Mouse (Mus musculus) right cerebral cortex, postnatal 4 days (tissue): ENCODE results near the gene Pcx.
A peak's percentile ranks its signal among the peaks of the same experiment; 100 is the strongest.

Experiments used
- DNase-seq: peaks from one replicate; pipeline ENCODE4 v3.0.0-alpha.2; 2022

Pcx gene

DNA sequence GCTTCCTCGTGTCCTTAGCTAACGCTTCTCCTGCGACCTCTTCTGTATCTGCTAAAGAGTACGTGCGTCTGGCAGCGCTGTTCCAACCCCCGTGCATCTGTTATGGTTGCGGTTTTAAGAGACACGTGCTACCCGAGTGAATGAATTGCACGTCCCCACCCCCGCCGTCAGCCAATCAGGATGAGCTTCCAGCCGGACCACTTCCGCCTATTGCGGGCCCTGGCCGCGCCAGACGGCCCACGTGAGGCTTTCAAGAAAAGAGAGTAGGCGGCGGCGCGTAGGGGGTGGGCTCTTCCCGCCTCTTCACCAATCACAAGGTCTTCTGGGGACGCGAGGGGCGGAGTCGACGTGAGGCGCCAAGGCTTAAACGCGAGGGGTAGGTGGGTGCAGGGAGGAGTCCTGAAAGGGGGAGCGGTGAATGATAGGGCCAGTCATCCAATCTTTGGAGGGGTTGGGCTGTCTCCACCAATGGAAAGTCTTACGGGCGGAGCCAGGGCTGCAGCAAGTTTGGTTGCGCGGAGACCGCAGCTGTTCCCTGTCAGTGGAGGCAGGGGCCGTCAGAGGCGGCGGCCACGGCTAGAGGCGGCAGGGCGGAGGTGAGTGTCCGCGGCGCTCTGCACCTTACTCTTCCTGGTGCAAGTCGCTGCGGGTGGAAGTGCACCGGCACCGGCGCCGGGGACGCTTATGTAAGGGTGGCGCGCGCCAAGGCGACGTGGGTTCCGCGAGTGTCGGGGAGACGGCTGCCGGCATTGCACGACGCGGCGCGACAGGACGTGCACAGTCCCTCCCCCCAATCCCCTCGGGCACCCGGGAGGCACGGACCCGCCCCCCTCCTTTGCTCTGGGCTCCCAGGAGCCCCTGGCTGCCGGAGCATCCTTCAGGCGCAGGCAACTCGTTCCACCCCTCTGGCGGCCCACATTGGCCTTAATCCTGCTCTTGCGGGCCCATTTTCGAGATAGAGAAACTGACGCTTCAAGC lies at the start of gene Pcx:
Pcx (plus strand) TSS at position 487 of the 978 bp plus-strand sequence.
- peak; percentile 96 for DNase-seq

DNA sequence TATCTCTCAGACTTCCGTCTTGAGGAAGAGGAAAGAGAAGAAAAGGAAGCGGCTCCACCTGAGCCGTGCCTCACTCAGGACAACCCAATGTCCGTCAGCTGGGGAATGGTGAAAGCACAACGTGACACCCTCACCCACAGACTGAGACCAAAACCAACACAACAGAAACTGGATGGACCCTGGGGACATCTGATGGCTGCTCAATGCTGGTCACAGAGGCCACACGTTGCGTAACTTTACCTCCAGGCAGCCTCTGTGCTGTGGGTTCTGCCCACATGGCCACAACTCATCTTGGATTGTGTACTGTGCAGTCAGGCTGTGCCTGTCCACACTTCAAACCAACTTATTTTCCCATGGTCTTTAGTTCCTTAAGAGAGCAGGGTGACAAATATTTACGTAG lies 48.3 kb upstream of the Pcx start:
- DNase-seq, result no peak

DNA sequence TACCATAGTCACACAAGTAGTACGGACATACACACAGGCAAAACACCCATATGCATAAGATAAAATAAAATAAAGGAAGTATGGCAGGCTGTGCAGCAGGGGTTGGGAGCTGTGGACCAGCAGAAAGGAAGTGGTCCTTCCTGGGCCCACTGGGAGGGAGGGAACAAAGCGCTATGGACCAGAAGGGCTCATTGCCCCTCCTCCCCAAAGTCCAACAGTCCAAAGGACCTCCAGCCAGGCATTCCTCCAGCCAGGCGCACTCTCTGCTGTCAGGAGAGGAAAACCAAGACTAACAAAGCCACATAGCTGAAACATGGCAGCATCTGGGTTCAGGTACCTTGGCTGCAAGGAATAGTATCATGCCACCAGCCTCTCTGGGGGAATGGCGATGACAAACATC lies 45.6 kb upstream of the Pcx start:
- DNase-seq, result no peak

DNA sequence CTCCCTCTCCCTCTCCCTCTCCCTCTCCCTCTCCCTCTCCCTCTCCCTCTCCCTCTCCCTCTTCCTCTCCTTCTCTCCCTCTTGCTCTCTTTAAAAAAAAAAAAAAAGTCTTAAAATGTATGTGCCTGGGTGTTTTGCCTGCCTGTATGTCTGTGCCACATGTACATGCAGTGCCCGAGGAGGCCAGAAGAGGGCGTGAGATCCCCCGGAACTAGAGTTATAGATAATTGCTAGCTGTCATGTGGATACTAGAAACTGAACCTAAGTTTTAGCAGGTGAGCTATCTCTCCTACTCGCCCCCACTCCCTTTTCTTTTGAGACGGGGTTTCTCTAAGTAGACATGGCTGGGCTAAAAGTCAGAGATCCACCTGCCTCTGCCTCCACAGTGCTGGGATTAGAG lies 41.9 kb upstream of the Pcx start:
- no peak for DNase-seq

DNA sequence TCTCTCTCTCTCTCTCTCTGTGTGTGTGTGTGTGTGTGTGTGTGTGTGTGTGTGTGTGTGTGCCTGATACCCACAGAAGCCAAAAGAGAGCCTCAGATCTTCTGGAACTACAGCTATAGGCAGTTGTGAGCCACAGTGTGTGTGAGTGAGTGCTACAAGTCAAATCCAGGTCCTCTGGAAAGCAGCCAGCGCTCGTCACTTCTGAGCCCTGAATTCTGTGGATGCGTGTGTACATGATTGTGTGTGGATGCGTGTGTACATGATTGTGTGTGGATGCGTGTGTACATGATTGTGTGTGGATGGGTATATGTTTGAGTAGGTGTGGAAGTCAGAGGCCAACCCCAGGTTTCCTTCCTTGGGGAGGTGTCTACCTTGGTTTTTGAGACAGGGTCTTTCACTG lies 36.7 kb upstream of the Pcx start:
- DNase-seq, result no peak

DNA sequence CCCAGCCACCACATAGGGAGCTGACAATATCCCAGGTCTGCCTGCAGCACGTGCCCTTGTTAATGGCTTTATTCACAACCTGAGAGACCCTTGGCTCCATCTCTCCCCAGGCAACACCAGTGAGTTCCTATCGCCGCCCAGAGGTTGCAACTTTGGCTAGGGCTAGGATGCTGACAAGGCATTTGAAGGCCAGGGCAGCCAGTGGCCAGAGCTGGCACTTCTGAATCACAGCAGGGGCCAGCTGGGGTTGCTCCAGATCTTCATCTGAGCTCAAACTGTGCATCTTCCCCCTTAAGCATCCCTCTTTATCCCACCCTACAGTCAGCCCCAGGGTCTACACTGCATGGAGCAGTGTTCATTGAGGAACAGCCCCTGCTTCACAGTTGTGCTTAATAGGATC lies 35.5 kb upstream of the Pcx start:
- DNase-seq, result no peak

DNA sequence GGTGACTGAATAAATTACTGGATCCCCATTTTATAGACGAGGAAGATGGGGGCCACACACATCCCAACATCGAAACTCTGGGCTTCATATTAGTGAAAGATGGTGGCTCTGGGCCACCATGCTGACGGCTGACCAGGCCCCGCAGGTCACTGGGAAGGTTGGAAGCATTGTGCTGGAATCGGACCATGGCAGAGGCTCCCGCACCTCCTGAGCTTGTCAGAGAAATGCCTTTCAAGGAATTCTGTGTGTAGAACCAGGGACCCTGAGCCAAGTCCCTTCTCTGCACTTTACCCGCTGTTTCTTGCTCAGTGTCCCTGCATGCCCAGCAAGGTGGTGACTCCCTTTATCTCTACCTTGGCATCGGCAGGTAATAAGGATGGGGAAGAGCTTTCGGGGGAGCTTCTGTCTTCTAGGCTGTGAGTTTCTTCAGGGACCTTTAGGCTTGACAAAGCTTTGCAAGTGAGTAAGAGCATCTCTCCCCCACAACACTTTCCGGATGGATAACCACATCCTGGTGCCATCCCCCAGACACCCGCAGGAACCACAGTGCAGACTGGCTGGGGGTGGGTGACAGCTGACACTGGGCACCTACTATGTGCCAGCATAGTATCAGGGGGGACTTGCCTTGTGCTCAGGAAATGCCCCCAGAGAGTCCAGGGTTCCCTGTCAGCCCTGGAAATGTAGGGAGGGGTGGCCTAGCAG lies 34.9 kb upstream of the Pcx start:
- no peak for DNase-seq

DNA sequence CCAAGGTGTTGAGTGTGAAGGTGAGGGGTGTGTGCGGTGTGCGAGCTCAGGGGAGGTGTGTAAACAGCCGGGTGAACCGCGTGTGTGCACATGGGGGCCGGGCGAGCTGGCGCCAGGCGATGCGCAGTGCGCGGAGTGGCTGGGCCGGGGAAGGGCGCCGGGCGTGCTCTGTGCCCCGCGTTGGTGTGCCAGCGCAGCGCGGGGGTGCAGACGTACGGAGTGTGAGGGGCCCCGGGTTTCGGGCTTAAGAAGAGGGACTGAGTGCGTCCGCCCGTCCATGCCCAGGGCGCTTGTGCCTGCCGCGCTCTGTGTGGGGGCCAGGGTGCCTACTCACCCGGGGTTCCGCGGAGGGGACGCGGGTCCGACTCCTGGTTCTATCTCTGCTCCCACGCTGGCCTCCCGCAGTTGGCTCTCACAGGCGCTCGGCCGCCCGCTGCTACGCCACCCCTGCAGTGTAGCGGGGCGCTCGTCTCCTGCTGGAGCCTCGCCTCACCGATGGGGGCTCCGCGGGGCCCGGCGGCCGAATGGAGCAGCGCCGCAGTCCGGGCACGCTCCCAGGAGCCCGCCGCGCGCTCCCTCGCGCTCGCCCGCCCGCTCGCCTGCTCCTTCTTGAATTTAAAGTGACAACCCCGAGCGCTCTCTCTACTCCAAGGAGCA lies 33.5 kb upstream of the Pcx start:
- DNase-seq, result peak; percentile 62

DNA sequence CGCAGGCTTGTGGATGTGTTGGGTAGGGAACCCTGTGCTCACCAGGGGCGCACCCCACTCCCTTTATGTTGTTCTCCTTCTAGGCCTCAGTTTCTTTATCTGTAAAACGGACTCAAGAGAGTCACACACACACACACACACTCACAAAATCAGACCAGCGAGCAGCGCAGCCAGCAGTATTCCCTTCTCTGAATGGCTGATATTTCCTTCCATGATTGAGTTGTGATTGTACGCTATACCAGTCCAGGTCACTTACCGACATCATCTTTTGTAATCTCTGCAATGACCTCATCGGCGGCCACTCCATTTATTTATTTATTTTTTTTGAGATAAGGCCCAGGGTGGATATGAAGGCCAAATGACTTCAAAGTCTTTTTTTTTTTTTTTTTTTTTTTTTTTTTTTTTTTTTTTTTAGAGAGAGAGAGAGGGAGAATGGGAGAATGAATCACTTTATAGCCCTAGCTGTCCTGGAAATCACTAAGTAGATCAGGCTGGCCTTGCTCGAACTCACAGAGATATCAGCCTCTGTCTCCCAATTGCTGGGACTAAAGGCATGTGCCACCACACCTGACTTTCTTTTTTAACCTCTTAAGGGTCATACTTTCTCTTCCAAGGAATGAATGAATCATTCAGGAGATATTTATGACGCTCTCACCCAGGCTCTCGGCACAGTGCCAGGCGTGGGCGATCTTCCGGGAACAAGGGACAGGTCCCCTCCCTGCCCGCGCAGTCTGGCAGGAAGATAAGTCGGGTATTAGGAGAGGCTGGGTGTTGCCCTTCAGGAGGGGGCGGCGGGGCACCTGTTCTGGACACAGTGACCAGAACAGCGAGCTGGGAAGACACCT lies 32.7 kb upstream of the Pcx start, which contains the start of gene Syt12:
Syt12 (minus strand) TSS at position 103 of the 845 bp plus-strand sequence.
- no peak for DNase-seq

DNA sequence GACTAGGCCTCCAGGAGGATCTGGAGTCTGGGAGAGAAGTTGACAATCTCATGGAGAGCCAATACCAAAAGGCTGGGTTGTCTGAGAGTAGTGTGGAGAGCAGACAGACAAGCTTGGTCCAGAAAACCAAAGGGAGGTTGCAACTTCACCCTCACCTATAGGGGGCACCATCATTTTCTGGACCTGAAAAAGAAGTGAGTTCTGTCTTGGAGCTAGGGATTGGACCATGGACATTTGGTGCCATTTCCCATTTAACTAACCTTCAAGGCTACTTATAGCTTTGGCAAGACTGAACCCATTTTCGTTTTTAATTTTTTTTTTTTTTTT lies 32.1 kb upstream of the Pcx start:
- DNase-seq, result no peak

DNA sequence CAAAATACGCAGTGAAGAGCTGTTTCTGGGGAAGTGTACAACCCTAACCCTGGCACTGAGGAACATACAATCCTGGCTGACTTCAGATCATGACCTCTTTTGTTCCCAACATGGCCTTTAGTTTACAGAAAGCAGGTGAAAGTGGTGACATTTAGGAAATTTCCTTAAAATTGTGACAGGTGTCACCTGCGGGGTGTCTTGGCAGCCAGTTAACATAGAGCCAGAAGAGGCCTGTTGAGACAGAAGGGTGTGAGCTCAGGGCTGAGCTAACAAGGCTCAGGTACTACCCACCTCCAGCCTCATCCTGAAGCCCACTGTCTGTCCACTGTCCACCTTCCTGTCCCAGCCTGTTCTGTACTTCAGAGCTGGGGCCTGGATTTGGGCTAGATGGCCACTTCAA lies 30.2 kb upstream of the Pcx start:
- DNase-seq, result no peak

DNA sequence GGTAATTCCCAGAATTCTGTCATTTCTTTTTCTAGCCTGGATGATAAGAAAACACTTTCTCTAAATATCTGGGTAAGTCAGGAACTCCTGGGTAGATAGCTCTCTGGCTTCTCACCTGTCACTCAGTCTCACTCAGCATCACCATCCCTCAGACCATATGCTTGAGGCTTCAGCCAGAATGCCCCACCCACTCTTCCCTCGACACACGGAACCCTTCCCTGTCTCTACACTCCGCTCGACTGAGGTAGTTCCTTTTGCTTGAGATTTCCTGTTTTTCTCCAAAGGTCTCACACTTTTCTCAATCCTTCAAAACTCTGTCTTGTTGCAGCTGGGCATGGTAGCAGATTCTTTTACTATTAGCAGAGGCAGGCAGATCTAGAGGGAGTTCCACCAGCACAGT lies 28.9 kb upstream of the Pcx start:
- no peak for DNase-seq

DNA sequence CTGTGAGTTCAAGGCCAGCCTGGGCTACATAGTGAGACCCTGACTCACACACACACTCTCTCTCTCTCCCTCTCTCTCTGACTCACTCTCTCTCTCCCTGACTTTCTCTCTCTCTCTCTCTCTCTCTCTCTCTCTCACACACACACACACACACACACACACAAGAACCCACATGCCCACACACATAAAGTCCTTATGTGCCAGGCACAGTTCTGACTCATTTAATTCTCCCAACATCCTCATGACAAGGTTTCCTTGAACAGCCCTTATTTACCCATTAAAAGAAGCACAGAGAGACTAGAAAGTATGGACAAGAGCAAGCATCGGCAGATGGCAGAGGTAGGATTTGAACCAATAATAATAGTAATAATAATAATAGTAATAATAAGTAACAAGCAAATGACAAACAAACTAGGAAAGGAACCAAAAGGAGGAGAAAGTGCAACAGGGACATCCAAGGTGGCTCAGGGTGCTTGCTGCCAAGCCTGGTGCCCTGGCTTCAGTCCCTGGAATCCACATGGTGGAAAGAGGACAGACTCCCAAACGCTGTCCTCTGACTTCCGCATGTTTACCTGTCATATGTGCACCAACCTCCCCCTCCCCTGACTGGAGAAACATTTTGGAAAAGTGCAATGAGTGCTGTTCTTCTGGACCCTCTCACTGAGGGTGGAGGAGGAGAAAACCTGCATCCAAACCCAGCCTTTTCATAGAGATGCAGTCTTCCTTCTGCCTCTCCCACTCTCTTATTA lies 28.0 kb upstream of the Pcx start:
- no peak for DNase-seq

DNA sequence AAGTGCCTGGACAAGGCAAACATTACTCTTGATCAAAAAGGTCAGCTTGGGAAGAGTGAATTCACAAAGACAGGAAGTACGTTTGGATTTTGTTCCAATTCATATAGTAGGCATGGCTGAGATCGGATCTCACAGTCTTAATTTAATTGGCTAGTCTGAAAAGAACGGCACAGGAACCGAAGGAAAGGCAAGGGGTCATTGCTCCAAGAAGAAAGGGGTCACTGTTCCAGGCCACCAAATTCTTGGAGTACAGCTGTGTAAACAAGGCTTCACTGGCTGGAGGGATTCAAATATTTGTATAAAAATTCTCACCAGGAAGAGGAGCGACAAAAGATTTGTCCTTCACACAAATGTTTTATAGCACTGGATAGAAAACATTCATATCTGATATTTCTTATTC lies 25.3 kb upstream of the Pcx start:
- no peak for DNase-seq

DNA sequence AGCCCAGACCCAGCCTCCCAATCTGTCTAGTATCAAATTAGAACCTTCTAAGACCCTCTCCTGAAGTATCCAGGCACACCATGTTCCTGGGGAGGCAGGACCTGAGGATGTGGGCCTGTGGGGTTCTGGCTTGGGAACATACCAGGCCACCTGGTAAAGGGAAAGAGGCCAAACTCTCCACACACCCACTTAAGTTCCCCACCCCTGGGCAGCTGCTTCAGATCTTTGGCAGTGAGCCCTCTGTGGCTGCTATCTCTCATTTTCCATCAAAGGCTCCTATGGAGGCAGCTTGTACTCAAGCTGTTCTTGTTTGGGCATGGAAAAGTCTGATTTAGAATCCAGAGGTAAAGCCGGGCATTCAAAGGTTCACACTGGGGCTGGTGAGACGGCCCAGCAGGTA lies 22.4 kb upstream of the Pcx start:
- no peak for DNase-seq

DNA sequence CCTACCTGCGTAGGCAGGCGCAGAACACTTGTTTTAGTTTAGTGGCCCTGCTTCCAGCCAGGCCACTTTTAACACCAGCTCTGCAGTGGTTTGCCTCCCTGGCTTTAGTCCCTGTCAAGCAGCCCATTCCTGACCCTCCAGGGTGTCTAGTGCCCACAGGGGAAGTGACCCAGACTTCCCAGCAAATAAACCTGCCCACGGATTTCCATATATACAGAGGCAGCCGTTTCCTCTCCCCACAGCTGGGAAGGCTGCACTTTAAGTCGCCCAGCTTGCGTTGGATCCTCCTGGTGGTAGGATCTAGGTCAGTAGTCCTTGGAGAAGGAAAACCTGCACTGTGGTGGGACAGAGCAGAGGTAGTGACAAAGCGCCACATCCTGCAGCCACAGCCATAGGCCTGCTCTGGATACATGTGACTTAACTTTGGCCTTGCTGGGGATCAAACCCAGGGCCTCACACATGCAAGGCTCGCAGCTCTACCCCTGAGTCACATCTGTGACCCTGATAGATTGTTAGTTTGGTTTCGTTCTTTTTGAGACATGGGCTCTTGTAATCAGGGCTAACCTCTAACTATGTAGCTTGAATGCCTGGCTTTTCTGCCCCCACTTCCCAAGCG lies 19.1 kb upstream of the Pcx start:
- DNase-seq, result no peak

DNA sequence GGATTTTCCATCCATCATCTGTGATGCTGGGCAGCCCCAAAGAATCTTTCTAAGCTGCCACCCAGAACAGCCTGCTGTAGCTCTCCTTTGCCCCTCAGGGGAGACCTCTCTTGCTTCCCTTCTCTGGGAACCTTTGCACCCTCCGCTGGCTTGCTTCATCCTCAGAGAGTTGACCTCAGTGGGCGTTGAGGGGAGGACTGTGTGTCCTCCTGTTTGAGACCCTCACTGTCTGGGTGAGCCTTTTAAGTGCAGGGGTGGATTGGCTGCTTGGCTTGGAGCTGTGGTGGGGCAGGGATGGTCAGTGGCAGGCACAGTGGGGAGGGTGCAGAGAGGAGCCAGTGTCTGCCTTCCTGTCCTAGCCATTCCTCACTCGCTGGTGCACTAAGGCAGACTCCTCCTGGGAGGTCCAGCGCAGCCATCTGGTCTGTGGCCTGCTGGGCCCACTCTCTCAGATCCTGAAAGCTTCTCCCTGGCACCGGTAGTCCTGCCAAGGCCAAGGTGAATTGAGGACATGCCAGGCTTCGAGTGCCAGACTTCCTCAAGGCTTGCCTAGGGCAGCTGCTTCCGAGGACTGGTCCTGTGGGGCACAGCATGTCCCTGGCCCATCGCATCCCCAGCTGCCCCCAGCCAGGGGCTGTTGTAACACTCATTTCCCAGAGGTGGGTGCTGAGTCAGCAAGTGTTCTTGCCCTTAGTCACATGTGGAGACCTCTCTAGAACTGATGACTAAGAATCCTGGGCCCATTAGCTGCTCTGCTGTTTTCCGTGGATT lies 17.6 kb upstream of the Pcx start:
- peak; percentile 11 for DNase-seq

DNA sequence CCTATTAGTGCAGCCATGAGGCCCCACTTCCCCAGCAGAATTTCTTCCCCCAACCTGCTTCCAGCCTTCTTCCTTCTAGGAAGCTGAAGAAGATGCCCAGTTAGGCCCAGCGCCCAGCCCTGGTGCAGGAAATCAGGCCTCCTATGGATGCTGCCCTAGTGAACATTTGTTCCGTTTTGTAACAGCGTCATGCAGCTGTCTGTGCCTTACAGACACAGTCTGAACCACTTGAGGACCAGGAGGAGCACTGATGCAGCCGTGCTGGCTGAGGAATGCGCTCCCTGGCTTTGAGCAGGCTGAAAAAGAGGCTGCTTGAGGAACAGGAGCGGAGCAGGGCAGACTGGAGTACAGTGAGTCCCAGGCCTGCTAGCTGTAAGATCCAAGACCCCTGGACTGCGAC lies 15.6 kb upstream of the Pcx start:
- no peak for DNase-seq

DNA sequence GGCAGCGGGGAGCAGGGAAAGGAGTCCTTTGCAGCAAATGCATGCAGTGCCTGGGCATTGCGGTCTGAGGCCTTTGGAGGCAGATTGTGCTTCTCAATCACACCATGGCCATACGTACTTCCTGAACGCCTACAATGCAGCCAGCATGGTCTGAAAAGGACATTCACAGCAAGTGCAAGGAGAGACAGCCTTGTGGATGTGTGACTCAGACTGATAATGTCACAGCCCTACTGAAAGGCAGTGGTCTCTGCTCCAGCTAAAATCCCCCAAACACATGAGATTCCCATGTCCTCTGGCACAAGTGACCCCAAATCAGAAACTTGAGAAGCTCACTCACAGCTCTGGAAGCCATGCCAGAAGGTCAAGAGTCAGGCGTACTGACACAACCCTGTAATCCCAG lies 14.5 kb upstream of the Pcx start:
- DNase-seq, result no peak

DNA sequence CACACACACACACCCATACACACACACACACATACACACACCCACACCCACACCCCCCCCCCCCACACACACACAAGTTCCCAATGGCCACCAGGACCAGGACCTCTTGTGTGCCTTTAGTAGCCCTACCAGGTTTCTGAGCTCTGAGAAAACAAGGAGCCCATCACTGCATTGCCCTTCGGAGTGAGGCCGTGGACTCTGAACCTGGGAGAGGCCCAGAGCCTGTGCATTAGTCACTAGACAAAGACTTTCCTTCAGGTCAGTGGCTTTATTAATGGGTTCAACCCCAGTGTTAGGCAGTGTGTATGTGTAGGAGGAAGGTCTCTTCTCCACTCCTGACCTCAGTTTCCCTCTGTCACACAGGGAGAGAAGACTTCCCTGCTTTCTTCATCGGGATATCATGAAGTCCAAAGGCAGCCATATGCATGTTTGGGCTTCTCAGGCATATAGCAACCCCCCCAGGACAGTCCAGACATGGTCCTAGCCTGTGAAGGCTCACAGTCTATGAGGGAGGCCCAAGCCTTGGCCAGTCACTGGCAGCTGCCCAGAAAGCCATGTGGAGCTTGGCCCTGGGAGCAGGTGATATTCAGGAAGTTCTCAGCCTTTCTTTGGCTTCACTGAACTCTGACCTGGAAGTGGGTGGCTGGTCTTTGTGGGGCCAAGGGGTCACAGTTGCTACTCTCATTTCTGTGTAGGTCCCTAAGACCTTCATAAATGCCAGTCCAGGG lies 13.6 kb upstream of the Pcx start:
- DNase-seq, result no peak
